Mouse (Mus musculus) skeletal muscle tissue, adult 2 months (tissue): Measurements from ENCODE around the gene Igdcc4.

Source experiments
- DNase-seq: peaks from one replicate; pipeline ENCODE4 v3.0.0-alpha.2; 2012; ENCODE audit warnings: low read depth, low spot score

Gene Igdcc4

GRCm38 (mm10) chr9:65157631-65158030 is 56.3 kb downstream of the Igdcc4 start:
- DNase-seq, result no peak

DNA sequence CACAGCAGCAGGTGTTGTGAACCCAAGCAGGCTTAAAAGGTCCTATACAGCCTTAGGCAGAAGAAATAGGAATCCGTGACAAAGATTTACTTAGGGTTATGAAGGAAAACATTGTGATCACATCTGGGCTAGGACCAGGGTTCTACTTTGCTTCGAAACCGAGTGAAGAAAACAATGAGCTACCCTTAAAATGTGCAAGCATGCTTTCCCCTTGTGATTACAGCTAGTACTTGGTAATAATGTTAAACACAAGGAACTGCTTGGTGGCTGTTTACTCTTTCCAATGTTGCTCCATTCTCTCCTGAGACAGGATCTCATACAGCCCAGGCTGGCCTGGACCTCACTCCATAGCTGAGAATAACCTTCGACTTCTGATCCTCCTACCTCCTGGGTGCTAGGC is 59.9 kb downstream of the Igdcc4 start:
- DNase-seq, result no peak

GRCm38 (mm10) chr9:65161881-65162280 is 60.6 kb downstream of the Igdcc4 start:
- DNase-seq, result no peak

DNA sequence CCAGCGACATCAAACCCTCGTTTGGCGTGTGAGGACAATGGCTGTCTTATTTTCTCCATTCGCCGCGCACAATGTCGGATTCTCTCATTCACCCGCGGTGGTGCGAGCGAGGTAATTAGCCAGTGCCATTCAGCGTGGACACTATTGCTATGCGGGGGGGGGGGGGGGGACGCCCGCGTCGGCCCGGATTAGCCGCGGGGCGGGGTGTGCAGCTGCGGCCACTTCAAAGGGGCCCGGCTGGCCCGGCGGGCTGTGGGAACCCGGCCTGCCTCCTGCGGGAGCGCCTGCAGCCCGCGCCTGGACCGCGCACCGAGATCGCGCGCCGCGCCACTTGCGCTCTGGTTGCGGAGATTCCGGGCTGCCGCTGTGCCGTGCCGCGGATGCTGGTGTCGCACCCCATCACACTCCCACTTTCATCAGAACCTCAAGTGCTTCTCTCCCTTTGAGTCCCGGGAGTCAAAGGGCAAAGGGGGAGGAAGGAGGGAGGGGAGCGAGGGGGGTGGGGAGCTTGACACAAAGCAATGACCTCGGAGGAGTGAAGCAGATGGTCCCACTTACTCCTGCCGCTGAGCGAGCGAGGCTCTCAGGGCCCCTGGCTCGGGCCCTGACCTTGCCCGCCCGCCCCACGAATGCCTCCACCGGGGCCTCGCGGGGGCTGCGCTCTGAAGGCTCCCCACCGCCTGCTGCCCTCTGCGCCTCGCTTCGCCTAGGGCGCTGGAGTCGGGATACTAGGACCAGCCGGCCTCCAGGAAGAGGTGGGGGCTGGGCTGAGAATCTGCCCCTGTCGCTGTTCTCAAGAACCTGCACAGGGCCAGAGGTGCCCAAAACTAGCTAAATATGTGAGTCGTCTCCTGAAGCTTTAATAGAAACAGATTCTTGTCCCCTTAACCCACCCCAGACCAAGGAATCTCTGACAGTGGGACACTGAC is 61.7 kb downstream of the Igdcc4 start:
- no peak for DNase-seq

DNA sequence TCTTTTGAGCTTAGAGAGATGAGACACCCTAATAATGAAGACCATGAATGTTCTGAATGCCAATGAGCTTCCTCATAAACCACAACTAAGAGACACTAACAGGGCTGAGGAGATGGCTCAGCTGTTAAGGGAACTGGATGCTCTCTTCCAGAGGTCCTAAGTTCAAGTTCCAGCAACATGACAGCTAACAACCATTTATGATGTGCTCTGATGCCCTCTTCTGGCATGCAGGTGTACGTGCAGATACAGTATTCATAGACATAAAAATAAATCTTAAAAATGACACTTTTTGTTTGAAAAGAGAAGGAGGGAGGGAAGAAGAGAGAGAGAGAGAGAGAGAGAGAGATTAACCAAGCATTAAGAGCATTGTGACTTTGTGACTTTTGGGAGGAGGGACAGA is 63.6 kb downstream of the Igdcc4 start:
- DNase-seq, result no peak

- DNase-seq, result no peak
Measured at GRCm38 (mm10) chr9:65166386-65166785, 65.1 kb downstream of the Igdcc4 start.

DNA sequence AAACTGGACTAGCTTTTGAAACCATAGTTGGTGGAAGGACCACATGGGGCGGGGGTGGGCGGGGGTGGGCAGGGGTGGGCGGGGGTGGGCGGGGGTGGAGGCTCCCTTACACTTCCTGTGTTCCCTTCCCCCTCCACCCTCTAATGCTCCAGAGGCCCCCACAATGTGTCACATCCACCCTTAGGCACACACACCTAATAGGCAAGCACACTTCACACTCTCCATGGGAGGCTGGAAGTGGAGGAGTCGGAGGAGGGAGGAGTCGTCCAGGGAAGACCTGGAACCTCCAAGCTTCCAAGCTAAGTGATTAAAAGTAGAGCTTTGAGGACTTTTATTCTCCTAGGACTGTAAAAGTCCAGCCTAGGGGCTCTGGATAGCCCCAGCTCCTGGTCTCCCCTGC is 67.2 kb downstream of the Igdcc4 start:
- DNase-seq, result no peak

DNA sequence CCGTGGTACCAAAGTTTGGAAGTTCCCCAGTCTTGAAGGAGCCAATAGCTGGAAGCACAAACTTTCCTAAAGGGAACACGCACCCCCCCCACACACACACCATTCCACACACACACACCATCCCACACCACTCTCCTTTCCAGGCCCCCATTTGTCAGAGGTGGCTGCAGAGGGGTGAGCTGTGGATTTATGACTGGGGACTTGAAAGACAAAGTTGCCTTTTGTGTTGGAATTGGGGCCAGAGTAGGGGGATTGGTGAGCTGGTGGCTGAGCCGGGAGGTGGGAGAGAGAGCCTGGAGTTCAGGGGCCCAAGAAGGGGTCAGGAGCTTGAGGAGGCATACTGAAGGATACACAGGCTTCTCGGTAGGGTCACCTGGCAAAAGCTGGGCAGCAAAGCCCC is 67.7 kb downstream of the Igdcc4 start:
- no peak for DNase-seq

DNA sequence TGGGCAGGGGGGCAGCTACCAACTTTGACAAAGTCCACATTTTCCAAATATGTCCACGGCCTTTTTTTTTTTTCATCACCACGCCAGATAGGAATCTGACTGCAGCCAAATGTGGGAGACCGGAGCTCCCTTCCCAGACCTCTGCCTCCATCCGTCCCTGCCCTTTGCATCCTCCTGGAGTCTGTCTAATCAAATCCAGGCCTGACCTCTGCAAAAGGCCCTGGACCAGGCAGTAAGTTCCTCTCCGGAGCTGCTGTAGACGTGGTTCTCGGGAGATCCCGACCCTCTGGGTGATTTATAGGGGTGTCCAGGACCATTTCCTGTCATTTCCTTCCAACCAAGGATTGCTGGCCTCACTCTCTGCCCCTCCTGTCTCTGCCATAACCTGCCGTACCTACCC is 71.4 kb downstream of the Igdcc4 start:
- DNase-seq, result no peak

DNA sequence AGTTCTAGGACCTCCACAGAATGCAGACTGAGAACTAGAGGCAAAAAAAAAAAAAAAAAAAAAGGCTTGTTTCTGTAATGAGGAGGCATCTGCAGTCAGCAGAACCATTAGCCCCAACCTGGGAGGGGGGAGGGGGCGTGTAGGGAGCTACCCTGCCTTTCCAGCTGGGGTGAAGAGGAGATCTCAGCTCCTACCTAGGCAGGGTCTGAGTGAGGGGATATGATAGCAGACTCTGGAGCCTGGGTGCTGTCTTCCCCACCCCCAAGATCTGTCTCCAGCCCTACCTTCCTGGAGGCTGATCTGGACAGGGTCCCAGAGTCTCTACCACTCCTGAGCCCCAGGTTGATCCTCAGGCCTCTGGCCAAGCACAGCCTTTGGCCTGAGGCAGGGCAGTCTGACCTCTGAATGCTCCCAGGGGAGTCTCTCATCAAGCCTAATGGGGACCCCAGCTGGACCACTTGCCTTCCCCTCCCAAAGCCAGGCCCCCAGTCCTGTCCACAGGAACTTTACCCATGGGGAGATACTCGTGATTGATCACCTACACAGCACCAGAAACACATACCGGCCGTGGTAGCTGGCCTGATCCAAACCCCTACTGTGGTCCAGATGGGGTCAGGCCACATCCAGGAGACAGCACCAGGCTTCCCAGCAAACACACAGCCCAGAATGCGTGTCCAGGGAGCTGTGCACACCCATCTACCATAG is 74.1 kb downstream of the Igdcc4 start:
- no peak for DNase-seq

GRCm38 (mm10) chr9:65175939-65176871 is 74.9 kb downstream of the Igdcc4 start:
- DNase-seq, result no peak

DNA sequence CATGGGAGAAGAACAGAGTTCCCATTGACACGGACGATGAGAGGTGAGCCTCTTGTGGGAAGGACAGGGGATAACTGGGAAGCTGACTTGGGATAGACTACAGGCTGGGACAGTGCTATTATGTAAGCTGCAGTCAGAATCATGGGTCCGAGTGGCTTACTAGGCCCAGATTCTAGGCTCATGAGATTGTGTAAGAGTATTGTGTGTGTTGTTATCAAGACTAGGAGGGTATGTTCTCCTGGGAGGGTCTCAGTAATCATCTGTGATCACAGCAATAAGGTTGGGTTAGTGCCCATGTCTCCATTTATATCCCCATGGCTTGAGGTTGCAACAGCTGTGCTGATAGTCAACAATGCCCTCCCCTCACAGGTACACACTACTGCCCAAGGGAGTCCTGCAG is 76.2 kb downstream of the Igdcc4 start:
- no peak for DNase-seq

- no peak for DNase-seq
Measured at GRCm38 (mm10) chr9:65177912-65178311, 76.6 kb downstream of the Igdcc4 start.

DNA sequence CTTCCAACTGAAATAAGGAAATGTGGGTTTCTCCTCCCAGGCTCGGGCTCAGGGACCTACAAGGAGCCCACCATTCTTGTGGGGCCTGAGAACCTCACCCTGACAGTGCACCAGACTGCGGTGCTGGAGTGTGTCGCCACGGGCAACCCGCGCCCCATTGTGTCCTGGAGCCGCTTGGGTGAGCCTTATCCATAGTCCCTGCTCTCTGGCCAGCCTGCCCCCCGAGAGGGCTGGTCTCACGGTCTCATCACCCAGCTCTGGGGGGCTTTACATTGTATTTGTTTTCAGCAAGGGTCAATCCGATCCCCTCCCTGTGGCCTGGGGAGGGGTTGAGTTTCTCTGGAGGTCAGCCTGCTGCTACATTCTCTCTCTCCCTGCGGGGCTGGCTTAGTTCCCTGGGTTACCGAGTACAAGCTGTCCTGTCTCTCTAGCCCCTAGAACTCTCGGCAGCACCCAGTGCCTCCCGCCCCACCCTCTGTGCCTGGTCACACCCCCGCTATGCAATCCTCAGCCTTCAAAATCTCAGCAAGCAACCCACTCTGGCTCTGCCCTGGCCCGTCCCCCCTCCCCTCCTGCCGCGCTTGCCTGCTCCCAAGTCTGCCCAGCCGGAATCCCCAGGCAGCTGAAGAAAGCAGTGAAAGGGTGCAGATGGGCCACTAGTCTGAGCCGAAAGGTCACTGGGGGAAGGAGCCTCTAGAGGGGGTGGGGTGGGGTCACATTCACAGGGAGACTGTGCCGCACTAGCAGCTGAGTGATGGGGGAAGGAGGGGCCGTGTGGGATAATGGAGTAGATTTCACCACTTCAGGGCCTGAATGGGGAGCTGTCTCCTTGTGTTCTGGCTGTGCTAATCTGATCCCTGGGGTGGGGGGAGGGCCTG is 77.3 kb downstream of the Igdcc4 start:
- DNase-seq, result no peak

DNA sequence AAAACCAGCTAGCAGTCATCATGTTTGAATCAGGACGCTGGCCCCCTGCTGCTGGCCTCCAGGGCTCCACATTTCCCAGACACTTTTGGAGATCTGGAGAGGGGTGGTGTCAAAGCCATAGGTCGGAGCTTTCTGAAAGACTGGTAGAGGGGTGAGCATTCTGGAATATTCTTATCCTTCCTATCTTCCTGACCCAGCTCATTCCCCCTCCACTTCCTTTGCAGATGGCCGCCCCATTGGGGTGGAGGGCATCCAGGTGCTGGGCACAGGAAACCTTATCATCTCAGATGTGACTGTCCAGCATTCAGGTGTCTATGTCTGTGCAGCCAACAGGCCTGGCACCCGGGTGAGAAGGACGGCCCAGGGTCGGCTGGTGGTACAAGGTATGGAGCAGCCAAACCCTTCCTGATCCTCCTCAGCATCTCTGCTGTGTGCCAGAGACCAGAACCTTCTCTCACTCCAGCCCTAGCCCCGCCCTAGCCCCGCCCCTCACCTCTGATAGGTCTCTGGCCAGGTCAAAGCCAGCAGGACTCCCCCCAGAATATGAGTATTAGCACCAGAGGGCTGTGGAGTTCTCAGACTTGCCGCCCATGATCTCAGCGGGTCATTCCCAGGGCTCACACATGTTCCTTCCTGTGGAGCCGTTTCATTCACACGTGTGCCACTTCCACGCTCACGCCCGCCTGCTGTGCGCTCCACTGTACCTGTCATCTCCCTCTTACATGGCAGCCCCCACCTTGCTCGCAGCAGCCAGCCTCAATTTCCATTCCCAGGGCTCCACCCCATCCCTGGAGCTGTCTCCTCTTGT is 78.7 kb downstream of the Igdcc4 start:
- DNase-seq, result no peak
